ENCODE assay signal across 18 mouse cellular contexts in the genomic region with DNA sequence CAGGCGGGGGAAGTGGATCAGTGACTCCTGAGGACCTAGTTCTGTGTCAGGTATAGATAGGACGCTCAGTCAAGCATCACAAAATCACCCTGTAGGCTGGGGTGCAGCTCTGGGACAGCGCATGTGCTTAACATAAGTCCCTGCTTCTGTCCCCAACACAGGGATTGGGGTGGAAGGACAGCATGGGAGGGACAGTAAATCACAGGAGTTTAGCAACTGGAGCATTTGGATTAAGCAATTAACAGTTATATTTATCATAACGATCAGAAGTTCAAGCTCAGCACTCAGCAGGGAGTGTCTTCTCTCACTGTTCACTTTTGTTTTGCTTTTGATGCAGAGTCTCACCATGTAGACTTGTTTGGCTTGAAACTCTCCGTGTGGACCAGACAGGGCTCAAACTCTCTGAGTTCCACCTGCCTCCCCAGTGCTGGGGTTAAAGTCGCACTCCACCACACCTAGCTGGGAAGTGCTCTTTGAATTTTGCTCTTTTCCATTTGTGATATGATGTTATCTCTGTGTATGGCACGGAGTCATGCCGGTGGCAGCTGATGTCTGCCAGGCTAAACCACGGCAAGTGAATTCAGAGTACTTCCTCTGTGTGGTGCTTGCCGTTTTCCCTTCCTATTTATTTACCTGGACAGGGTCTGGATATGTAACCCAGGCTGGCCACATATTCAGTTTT.
"Had no signal": no experiment of that assay in that cellular context is flagged by ENCODE, and none has a peak within 500 bp of the region (broad histone marks: within the 10 kb centered on the region; RNA-seq: fewer than 3 reads in every experiment).

No protein-coding gene starts in this region.

- H3K27me3 ChIP-seq: kidney, embryonic 15.5 days; limb, embryonic 15.5 days; liver, embryonic 15.5 days; neural tube, embryonic 15.5 days had no signal

- H3K27ac ChIP-seq: kidney, embryonic 15.5 days; limb, embryonic 15.5 days; liver, embryonic 15.5 days; midbrain, embryonic 10.5 days; neural tube, embryonic 15.5 days had no signal

- H3K9me3 ChIP-seq: kidney, embryonic 15.5 days; limb, embryonic 15.5 days; liver, embryonic 15.5 days; midbrain, embryonic 10.5 days; neural tube, embryonic 15.5 days had no signal

- H3K4me3 ChIP-seq: kidney, embryonic 15.5 days; limb, embryonic 15.5 days; liver, embryonic 15.5 days; midbrain, embryonic 10.5 days; myocyte; neural tube, embryonic 15.5 days had no signal

- H3K4me2 ChIP-seq: kidney, embryonic 15.5 days; limb, embryonic 15.5 days; liver, embryonic 15.5 days; lung, embryonic 14.5 days; neural tube, embryonic 15.5 days had no signal

- H3K36me3 ChIP-seq: kidney, embryonic 15.5 days; midbrain, embryonic 10.5 days had no signal

- H3K9ac ChIP-seq: kidney, embryonic 15.5 days; limb, embryonic 15.5 days; liver, embryonic 15.5 days; lung, embryonic 14.5 days; neural tube, embryonic 15.5 days had no signal

- H3K4me1 ChIP-seq: neural tube, embryonic 15.5 days had no signal

- DNase-seq: kidney, adult 2 months; kidney, postnatal 14 days; layer of hippocampus, adult 9-11 months; layer of hippocampus, postnatal 36 days; lung, embryonic 14.5 days; lung, postnatal 10 days; lung, postnatal 4 days; midbrain, embryonic 14.5 days; right cerebral cortex, adult 18-20 months; spleen, adult 18-20 months; thymus, adult 18-20 months; thymus, postnatal 25 days had no signal
